Mouse (Mus musculus) bone marrow, adult 2 months (tissue): ENCODE results near the gene Gm3558.
"Not testable (repeated sequence)": the region's sequence is repeated elsewhere in the genome, so short reads cannot be mapped to it uniquely, and the experiment has no call there.

ENCODE experiments used
- CTCF ChIP-seq: fragments of 200-500 bp; IDR thresholded peaks from 2 replicates; pipeline ENCODE4 v1.5.1; 2011; ENCODE audit warnings: low read length, control low read depth; ENCODE audit not compliant: control insufficient read depth, insufficient read depth
- POLR2A ChIP-seq: fragments of 200-500 bp; IDR thresholded peaks from 2 replicates; pipeline ENCODE4 v1.6.1; 2011; ENCODE audit warnings: low read depth, mild to moderate bottlenecking, control low read depth, low read length, borderline replicate concordance; ENCODE audit not compliant: control insufficient read depth

GRCm38 (mm10) chr14:7595492-7595891 lies 27.1 kb upstream of the Gm3558 start, which contains the start of gene Gm10338:
- not testable (repeated sequence) for TF ChIP-seq CTCF, POLR2A
